Mouse (Mus musculus) CD4-positive, CD25-positive, alpha-beta regulatory T cell, adult 4 months (primary cell): ENCODE measurements around the gene Dst. TPM values are rescaled to one million over a fixed set of nuclear protein-coding genes. Genes with fewer than 3 reads are reported as not detected.
"Not testable (repeated sequence)": the region's sequence is repeated elsewhere in the genome, so short reads cannot be mapped to it uniquely, and the experiment has no call there.

Source experiments
- ATAC-seq: one replicate; pipeline ENCODE4 v1.8.0; 2017
- polyA plus RNA-seq, 2 experiments: library from polyadenylated mRNA; unstranded; fragments of 100-300 nt; shearing (Covaris generic); gene quantifications; one replicate each; pipeline ENCODE4 v1.2.1; 2017

Dst gene
- polyA plus RNA-seq, 2 experiments from 2014 or later = 22.1 to 29.0 TPM

- ATAC-seq = not testable (repeated sequence)
These were observed 158.4 kb downstream of the Dst start for GRCm38 (mm10) chr1:34066401-34066800.

- ATAC-seq = no peak
These were observed 160.3 kb downstream of the Dst start for GRCm38 (mm10) chr1:34068341-34068740.

- ATAC-seq = no peak
These were observed 161.7 kb downstream of the Dst start for GRCm38 (mm10) chr1:34069514-34070290.

- ATAC-seq = no peak
These were observed 162.4 kb downstream of the Dst start for GRCm38 (mm10) chr1:34070474-34070873.

- ATAC-seq = no peak
These were observed 163.1 kb downstream of the Dst start for GRCm38 (mm10) chr1:34070991-34071639.

- no peak for ATAC-seq
These were observed 164.2 kb downstream of the Dst start for GRCm38 (mm10) chr1:34072262-34072661.

- no peak for ATAC-seq
These were observed 165.6 kb downstream of the Dst start for GRCm38 (mm10) chr1:34073436-34074169.

- no peak for ATAC-seq
These were observed 166.5 kb downstream of the Dst start for GRCm38 (mm10) chr1:34074245-34075187.

- ATAC-seq = no peak
These were observed 168.8 kb downstream of the Dst start for GRCm38 (mm10) chr1:34076701-34077421.

GRCm38 (mm10) chr1:34077422-34077790 lies 169.4 kb downstream of the Dst start:
- ATAC-seq = no peak

- no peak for ATAC-seq
These were observed 169.9 kb downstream of the Dst start for GRCm38 (mm10) chr1:34077941-34078340.

GRCm38 (mm10) chr1:34089011-34089410 lies 181.0 kb downstream of the Dst start:
- no peak for ATAC-seq

GRCm38 (mm10) chr1:34090700-34091099 lies 182.7 kb downstream of the Dst start:
- ATAC-seq = no peak

GRCm38 (mm10) chr1:34093652-34094051 lies 185.6 kb downstream of the Dst start:
- ATAC-seq = no peak

- no peak for ATAC-seq
These were observed 186.3 kb downstream of the Dst start for GRCm38 (mm10) chr1:34094301-34094700.

GRCm38 (mm10) chr1:34095173-34095572 lies 187.1 kb downstream of the Dst start:
- no peak for ATAC-seq

- ATAC-seq = no peak
These were observed 188.9 kb downstream of the Dst start for GRCm38 (mm10) chr1:34096923-34097322.

GRCm38 (mm10) chr1:34097640-34098039 lies 189.6 kb downstream of the Dst start:
- no peak for ATAC-seq

- no peak for ATAC-seq
These were observed 191.4 kb downstream of the Dst start for GRCm38 (mm10) chr1:34099439-34099838.

GRCm38 (mm10) chr1:34100385-34100784 lies 192.4 kb downstream of the Dst start:
- ATAC-seq = no peak

- no peak for ATAC-seq
These were observed 194.6 kb downstream of the Dst start for GRCm38 (mm10) chr1:34102604-34103003.

- no peak for ATAC-seq
These were observed 195.2 kb downstream of the Dst start for GRCm38 (mm10) chr1:34103176-34103575.
